Comparison of ENCODE assay signal across 11 mouse cellular contexts in genomic region chr6:124321481-124322475, GRCm38 (mm10). TPM values are rescaled to one million over a fixed set of nuclear protein-coding genes. Genes with fewer than 3 reads are reported as not detected.
DNase-seq lines count a peak whose midpoint lies in the region; ATAC-seq and TF ChIP-seq lines count a peak whose summit lies in the region.
"Had no signal": no experiment of that assay in that cellular context is flagged by ENCODE, and none has a peak within 500 bp of the region (broad histone marks: within the 10 kb centered on the region; RNA-seq: fewer than 3 reads in every experiment).

No protein-coding gene starts in this region.

- no peaks in the 10 kb centered on the region for H3K79me2 ChIP-seq in myocyte (ENCODE audit: control insufficient read depth, insufficient read depth)

- peak; percentile 5 for DNase-seq in cerebellum, adult 11-12 months
- no peak for DNase-seq in cerebellum, postnatal 4 days (ENCODE audit: low spot score in 2 of 2)
- DNase-seq in B cell, adult 2 months = peak; percentile 28 to 31
- DNase-seq in forebrain, embryonic 14.5 days (ENCODE audit: low spot score) = no peak
- no peak for DNase-seq in embryo, embryonic 10 days (ENCODE audit: low spot score)
- DNase-seq in embryo, embryonic 10.5 days (ENCODE audit: low spot score) = no peak
- DNase-seq: embryo, embryonic 11 days; lung, embryonic 14.5 days had no signal

- no peak overlapping the region for H3ac ChIP-seq in myocyte (ENCODE audit: control insufficient read depth, insufficient read length)

- WGBS in forebrain, embryonic 14.5 days = 83% methylated on average over 16 of the region's 16 CpGs

- H3K4me2 ChIP-seq in myocyte (ENCODE audit: low read depth) = peak overlapping the region; percentile 83
- H3K4me2 ChIP-seq in forebrain, embryonic 14.5 days (ENCODE audit: low read length) = no peak overlapping the region
- H3K4me2 ChIP-seq: hindbrain, embryonic 15.5 days; lung, embryonic 14.5 days had no signal

- peak; percentile 92 for ATAC-seq in erythroid progenitor cell, adult 5-6 weeks (replicated peaks; ENCODE audit: low FRiP score, poor library complexity, severe bottlenecking)
- no peak for ATAC-seq in forebrain, embryonic 14.5 days

- peak overlapping the region; percentile 16 for H3K4me3 ChIP-seq in myocyte
- H3K4me3 ChIP-seq in forebrain, embryonic 14.5 days (ENCODE audit: low read depth, low read length) = no peak overlapping the region
- H3K4me3 ChIP-seq: hindbrain, embryonic 15.5 days had no signal

- no peak overlapping the region for H3K27ac ChIP-seq in forebrain, embryonic 14.5 days (ENCODE audit: low read depth, low read length)
- H3K27ac ChIP-seq: hindbrain, embryonic 15.5 days had no signal

- no peaks in the 10 kb centered on the region for H3K36me3 ChIP-seq in myocyte (ENCODE audit: control insufficient read depth, insufficient read depth)
- no peaks in the 10 kb centered on the region for H3K36me3 ChIP-seq in forebrain, embryonic 14.5 days (ENCODE audit: control insufficient read depth, insufficient read depth, low read length)
- H3K36me3 ChIP-seq: hindbrain, embryonic 15.5 days had no signal

- no peak for TF ChIP-seq POLR2A in myocyte (IDR thresholded peaks at IDR 0.05; ENCODE audit: insufficient read length, low read depth)

- no peaks in the 10 kb centered on the region for H3K9me3 ChIP-seq in forebrain, embryonic 14.5 days (replicated peaks; ENCODE audit: control insufficient read depth, low read length)
- H3K9me3 ChIP-seq: hindbrain, embryonic 15.5 days had no signal

- H3K4me1 ChIP-seq in forebrain, embryonic 14.5 days (ENCODE audit: control insufficient read depth, insufficient read depth, low read length) = no peaks in the 10 kb centered on the region
- H3K4me1 ChIP-seq: hindbrain, embryonic 15.5 days had no signal

- no peak overlapping the region for H3K9ac ChIP-seq in forebrain, embryonic 14.5 days (ENCODE audit: low read length)
- H3K9ac ChIP-seq: hindbrain, embryonic 15.5 days; lung, embryonic 14.5 days had no signal

- H3K27me3 ChIP-seq in myocyte (ENCODE audit: control insufficient read depth, insufficient read depth, insufficient read length) = no peaks in the 10 kb centered on the region
- no peaks in the 10 kb centered on the region for H3K27me3 ChIP-seq in forebrain, embryonic 14.5 days (replicated peaks; ENCODE audit: control insufficient read depth, insufficient read depth, low read length)
- H3K27me3 ChIP-seq: hindbrain, embryonic 15.5 days had no signal

TF ChIP-seq in myocyte, 11 proteins besides CTCF, POLR2A, EP300 and RAD21:
- TF ChIP-seq E2F4 (IDR thresholded peaks at IDR 0.05; ENCODE audit: insufficient read depth) = no peak
- TF ChIP-seq MYOD1 (IDR thresholded peaks at IDR 0.05; ENCODE audit: control insufficient read depth in 1 of 3, insufficient read length in 2 of 3, low read depth in 2 of 3) = no peak
- TF ChIP-seq MAX (IDR thresholded peaks at IDR 0.05; ENCODE audit: low read depth) = no peak
- TF ChIP-seq TCF12 (IDR thresholded peaks at IDR 0.05; ENCODE audit: insufficient read depth, poor library complexity, severe bottlenecking) = no peak
- TF ChIP-seq SRF (IDR thresholded peaks at IDR 0.05; ENCODE audit: control insufficient read depth, insufficient read length, low read depth) = no peak
- TF ChIP-seq MYOG (IDR thresholded peaks at IDR 0.05; ENCODE audit: control insufficient read depth in 1 of 3, insufficient read depth in 1 of 3, insufficient read length in 2 of 3, low read depth in 2 of 3) = no peak
- no peak for TF ChIP-seq POLR2AphosphoS2 (IDR thresholded peaks at IDR 0.05; ENCODE audit: insufficient read length, low read depth)
- no peak for TF ChIP-seq CEBPB (IDR thresholded peaks at IDR 0.05; ENCODE audit: insufficient read depth, poor library complexity, severe bottlenecking)
- TF ChIP-seq TCF3 (IDR thresholded peaks at IDR 0.05; ENCODE audit: insufficient read length, low read depth) = no peak
- TF ChIP-seq USF1 (IDR thresholded peaks at IDR 0.05; ENCODE audit: low read depth) = no peak

RNA-seq across cellular contexts. Expression of gene Cd163, which starts 17.3 kb away (rescaled TPM):
- total RNA-seq in erythroid progenitor cell, adult 5-6 weeks (2015; ENCODE audit: low replicate concordance) = 8.4 and 9.7 TPM in 2 replicates
- 27.2 and 37.1 TPM in 2 replicates for total RNA-seq in erythroid progenitor cell, adult 5-6 weeks (2017; ENCODE audit: low replicate concordance)
- 0.24 TPM for polyA plus RNA-seq in myocyte (2012; fragmentation: generic; extraction: Trizol)
- 0.08 and 0.37 TPM in 2 replicates for polyA plus RNA-seq in forebrain, embryonic 14.5 days (2014; fragmentation: Nextera tagmentation; extraction: Ambion mirVana)

Comparison
In these comparisons a context has a peak if more than half of its experiments do, and no peak if none do; other contexts are left out.
1. DNase-seq: peak in cerebellum, adult 11-12 months (single experiment) and B cell, adult 2 months (2 of 2); none in cerebellum, postnatal 4 days (0 of 2), forebrain, embryonic 14.5 days (single experiment), embryo, embryonic 10 days (single experiment) and embryo, embryonic 10.5 days (single experiment).